Mouse (Mus musculus) spleen, adult 2 months (tissue): ENCODE data around the gene Brsk1.

Source experiments
- CTCF ChIP-seq: fragments of 200-500 bp; IDR thresholded peaks from 2 replicates; pipeline ENCODE4 v1.5.1; 2011; ENCODE audit warnings: mild to moderate bottlenecking, inconsistent platforms; ENCODE audit not compliant: insufficient read depth, insufficient read length, insufficient replicate concordance; ENCODE audit errors: extremely low read depth
- POLR2A ChIP-seq: fragments of 200-500 bp; IDR thresholded peaks from 2 replicates; pipeline ENCODE4 v1.6.1; 2011; ENCODE audit warnings: low read depth, low read length, inconsistent platforms

GRCm38 (mm10) chr7:4716955-4717354 is 26.6 kb downstream of the Brsk1 start:
- TF ChIP-seq POLR2A (no peak), CTCF (no peak)
